Mouse (Mus musculus) spleen, adult 2 months (tissue): ENCODE data around the gene Dnajc7.

ENCODE experiments used
- CTCF ChIP-seq: fragments of 200-500 bp; IDR thresholded peaks from 2 replicates; pipeline ENCODE4 v1.5.1; 2011; ENCODE audit warnings: mild to moderate bottlenecking, inconsistent platforms; ENCODE audit not compliant: insufficient read depth, insufficient read length, insufficient replicate concordance; ENCODE audit errors: extremely low read depth
- POLR2A ChIP-seq: fragments of 200-500 bp; IDR thresholded peaks from 2 replicates; pipeline ENCODE4 v1.6.1; 2011; ENCODE audit warnings: low read depth, low read length, inconsistent platforms

GRCm38 (mm10) chr11:100541577-100541976, 78.4 kb downstream of the Dnajc7 start:
- TF ChIP-seq CTCF (no peak), POLR2A (no peak)
